In genomic region chr5:139483171-139483848, GRCm38 (mm10) we compare ENCODE assay signal across 8 mouse cellular contexts. TPM values are rescaled to one million over a fixed set of nuclear protein-coding genes. Genes with fewer than 3 reads are reported as not detected.
DNase-seq lines count a peak whose midpoint lies in the region; ATAC-seq and TF ChIP-seq lines count a peak whose summit lies in the region.

No protein-coding gene starts in this region.

- H3K9me3 ChIP-seq in heart, embryonic 10.5 days: no peaks in the 10 kb centered on the region
- no peaks in the 10 kb centered on the region for H3K9me3 ChIP-seq in G1E (replicated peaks)
- H3K9me3 ChIP-seq in hindbrain, embryonic 15.5 days: no peaks in the 10 kb centered on the region

- peak overlapping the region; percentile 93 for H3K27ac ChIP-seq in heart, embryonic 10.5 days
- peak overlapping the region; percentile 91; the same call in 1 of the 2 replicates for H3K27ac ChIP-seq in hindbrain, embryonic 15.5 days (replicated peaks)

- peak overlapping the region; percentile 92 for H3K9ac ChIP-seq in hindbrain, embryonic 15.5 days

- peak overlapping the region; percentile 80 for H3K4me2 ChIP-seq in hindbrain, embryonic 15.5 days

- 56% methylated on average over 14 of the region's 14 CpGs for WGBS in heart, embryonic 10.5 days
- WGBS in hindbrain, embryonic 15.5 days: 66% methylated on average over 14 of the region's 14 CpGs

- H3K4me3 ChIP-seq in heart, embryonic 10.5 days: peak overlapping the region; percentile 94
- peak overlapping the region; percentile 83 for H3K4me3 ChIP-seq in G1E (ENCODE audit: low read depth, low read length)
- H3K4me3 ChIP-seq in hindbrain, embryonic 15.5 days: peak overlapping the region; percentile 98

- intact Hi-C loops in heart, postnatal 10 days (cut with DNase I): no loop called here

- peaks cover 41% of the 10 kb centered on the region for H3K36me3 ChIP-seq in heart, embryonic 10.5 days
- H3K36me3 ChIP-seq in G1E (replicated peaks): peaks cover 47% of the 10 kb centered on the region
- H3K36me3 ChIP-seq in hindbrain, embryonic 15.5 days: peaks cover 25% of the 10 kb centered on the region

- H3K27me3 ChIP-seq in heart, embryonic 10.5 days (ENCODE audit: insufficient read depth, poor library complexity, severe bottlenecking): no peaks in the 10 kb centered on the region
- H3K27me3 ChIP-seq in G1E (ENCODE audit: insufficient read depth, low read length): 0 out of 2 replicates have a peak, but pooled peaks cover 3% of the 10 kb centered on the region
- H3K27me3 ChIP-seq in hindbrain, embryonic 15.5 days: no peaks in the 10 kb centered on the region

- TF ChIP-seq CTCF in G1E (IDR thresholded peaks at IDR 0.05; ENCODE audit: low read depth, low read length): no peak

- DNase-seq in heart, embryonic 10.5 days (ENCODE audit: low spot score): no peak
- DNase-seq in heart, postnatal 10 days: no peak
- peak; percentile 25 for DNase-seq in G1E (ENCODE audit: low spot score)
- no peak for DNase-seq in frontal cortex, postnatal 10 days (ENCODE audit: low spot score in 2 of 2)
- no peak for DNase-seq in layer of hippocampus, postnatal 36 days
- DNase-seq in urinary bladder, postnatal 36 days (ENCODE audit: low spot score in 2 of 2): no peak

- ATAC-seq in G1E (ENCODE audit: extremely low read depth, insufficient number of reproducible peaks, low FRiP score, poor library complexity, severe bottlenecking): no peak
- no peak for ATAC-seq in hindbrain, embryonic 15.5 days (ENCODE audit: low FRiP score, low read depth)
- 0 out of 2 replicates have a peak, but pooled peaks have one; percentile 8 for ATAC-seq in megakaryocyte progenitor cell, adult 5-6 weeks (replicated peaks; ENCODE audit: poor library complexity)

- peaks cover 16% of the 10 kb centered on the region for H3K4me1 ChIP-seq in heart, embryonic 10.5 days
- H3K4me1 ChIP-seq in G1E (ENCODE audit: insufficient read depth, low read depth, low read length): peaks cover 23% of the 10 kb centered on the region
- H3K4me1 ChIP-seq in hindbrain, embryonic 15.5 days (replicated peaks): peaks cover 19% of the 10 kb centered on the region

RNA-seq across cellular contexts. Expression of gene Zfand2a, which starts 1.0 kb away (rescaled TPM):
- polyA plus RNA-seq in heart, embryonic 10.5 days (2016; fragmentation: Nextera tagmentation; extraction: Ambion mirVana): 10.7 and 12.6 TPM in 2 replicates
- total RNA-seq in heart, postnatal 10 days (2021): 10 to 100 TPM; 20.6 to 21.5 TPM
- total RNA-seq in G1E (2014; fragmentation: Nextera tagmentation) (22.7 and 26.0 TPM in 2 replicates), G1E (2017) (10.2 and 13.7 TPM in 2 replicates)
- 1.8 and 2.7 TPM in 2 replicates for polyA plus RNA-seq in G1E (2012)
- polyA plus RNA-seq in hindbrain, embryonic 15.5 days (2015; fragmentation: Nextera tagmentation; extraction: Ambion mirVana): 19.7 and 27.1 TPM in 2 replicates
- total RNA-seq in megakaryocyte progenitor cell, adult 5-6 weeks (2015): 15.8 and 18.8 TPM in 2 replicates
- 11.1 and 20.2 TPM in 2 replicates for total RNA-seq in megakaryocyte progenitor cell, adult 5-6 weeks (2017)
- 10 to 100 TPM; 62.5 to 66.6 TPM for total RNA-seq in layer of hippocampus, postnatal 36 days (2021)

RNA-seq across cellular contexts. Expression of gene 3110082I17Rik, which starts 23.0 kb away (rescaled TPM):
- 29.2 and 40.9 TPM in 2 replicates for polyA plus RNA-seq in heart, embryonic 10.5 days (2016; fragmentation: Nextera tagmentation; extraction: Ambion mirVana)
- 1 to 10 TPM; 9.9 to 10.0 TPM for total RNA-seq in heart, postnatal 10 days (2021)
- total RNA-seq in G1E (2014; fragmentation: Nextera tagmentation): 12.7 and 16.4 TPM in 2 replicates
- total RNA-seq in G1E (2017): 18.8 and 20.5 TPM in 2 replicates
- polyA plus RNA-seq in G1E (2012): 48.6 and 62.6 TPM in 2 replicates
- 16.2 and 17.9 TPM in 2 replicates for polyA plus RNA-seq in hindbrain, embryonic 15.5 days (2015; fragmentation: Nextera tagmentation; extraction: Ambion mirVana)
- total RNA-seq in megakaryocyte progenitor cell, adult 5-6 weeks (2015): 20.7 and 26.2 TPM in 2 replicates
- total RNA-seq in megakaryocyte progenitor cell, adult 5-6 weeks (2017): 60.9 and 69.2 TPM in 2 replicates
- 10 to 100 TPM; 15.2 to 15.7 TPM for total RNA-seq in layer of hippocampus, postnatal 36 days (2021)

RNA-seq across cellular contexts. Expression of gene Uncx, which starts 60.0 kb away (rescaled TPM):
- polyA plus RNA-seq in heart, embryonic 10.5 days (2016; fragmentation: Nextera tagmentation; extraction: Ambion mirVana): 0.18 TPM in 1 of 2 replicates, not detected in the other
- total RNA-seq in heart, postnatal 10 days (2021): not detected
- total RNA-seq in G1E (2014; fragmentation: Nextera tagmentation) (not detected in 2 replicates), G1E (2017) (not detected in 2 replicates)
- polyA plus RNA-seq in G1E (2012): not detected in 2 replicates
- polyA plus RNA-seq in hindbrain, embryonic 15.5 days (2015; fragmentation: Nextera tagmentation; extraction: Ambion mirVana): 35.9 and 47.3 TPM in 2 replicates
- not detected in 2 replicates for total RNA-seq in megakaryocyte progenitor cell, adult 5-6 weeks (2015)
- not detected in 2 replicates for total RNA-seq in megakaryocyte progenitor cell, adult 5-6 weeks (2017)
- under 1 TPM in 1 of 2 experiments, not detected in 1; 0.12 TPM for total RNA-seq in layer of hippocampus, postnatal 36 days (2021)
